Mouse (Mus musculus): ENCODE measurements around the gene Unc119b. TPM values are rescaled to one million over a fixed set of nuclear protein-coding genes. Genes with fewer than 3 reads are reported as not detected.

The Unc119b gene
- polyA plus RNA-seq, 1 experiment from 2014 or later = 38.0 TPM

Other genes with a start within 250 kb of the Unc119b start
- gene Oasl2, start 238.0 kb downstream of the Unc119b start, polyA plus RNA-seq (2015; fragmentation: Nextera tagmentation; extraction: Ambion mirVana) = 5.0 and 7.2 TPM in 2 replicates
- gene Oasl1, start 211.7 kb downstream of the Unc119b start, polyA plus RNA-seq (2015; fragmentation: Nextera tagmentation; extraction: Ambion mirVana) = 0.18 and 0.96 TPM in 2 replicates
- gene 2210016L21Rik, start 192.8 kb downstream of the Unc119b start, polyA plus RNA-seq (2015; fragmentation: Nextera tagmentation; extraction: Ambion mirVana) = 132 and 135 TPM in 2 replicates
- 0.10 TPM in 1 of 2 replicates, not detected in the other for gene Hnf1a, start 163.9 kb downstream of the Unc119b start, polyA plus RNA-seq (2015; fragmentation: Nextera tagmentation; extraction: Ambion mirVana)
- 43.9 and 46.1 TPM in 2 replicates for gene Sppl3, start 123.8 kb downstream of the Unc119b start, polyA plus RNA-seq (2015; fragmentation: Nextera tagmentation; extraction: Ambion mirVana)
- gene Gm10401, start 36.7 kb downstream of the Unc119b start, polyA plus RNA-seq (2015; fragmentation: Nextera tagmentation; extraction: Ambion mirVana) = 39.1 and 39.3 TPM in 2 replicates
- 21.6 and 23.1 TPM in 2 replicates for gene Acads, start 15.6 kb downstream of the Unc119b start, polyA plus RNA-seq (2015; fragmentation: Nextera tagmentation; extraction: Ambion mirVana)
- gene Mlec, start 23.2 kb upstream of the Unc119b start, polyA plus RNA-seq (2015; fragmentation: Nextera tagmentation; extraction: Ambion mirVana) = 30.6 and 33.6 TPM in 2 replicates
- gene Cabp1, start 59.4 kb upstream of the Unc119b start, polyA plus RNA-seq (2015; fragmentation: Nextera tagmentation; extraction: Ambion mirVana) = 11.2 and 14.2 TPM in 2 replicates
- 102 TPM in 2 replicates for gene Pop5, start 100.9 kb upstream of the Unc119b start, polyA plus RNA-seq (2015; fragmentation: Nextera tagmentation; extraction: Ambion mirVana)
- gene Rnf10, start 137.9 kb upstream of the Unc119b start, polyA plus RNA-seq (2015; fragmentation: Nextera tagmentation; extraction: Ambion mirVana) = 187 and 218 TPM in 2 replicates
- 57.3 and 59.3 TPM in 2 replicates for gene Coq5, start 144.7 kb upstream of the Unc119b start, polyA plus RNA-seq (2015; fragmentation: Nextera tagmentation; extraction: Ambion mirVana)
- 1,255 and 1,318 TPM in 2 replicates for gene Dynll1, start 166.0 kb upstream of the Unc119b start, polyA plus RNA-seq (2015; fragmentation: Nextera tagmentation; extraction: Ambion mirVana)
- 142 and 146 TPM in 2 replicates for gene Srsf9, start 192.2 kb upstream of the Unc119b start, polyA plus RNA-seq (2015; fragmentation: Nextera tagmentation; extraction: Ambion mirVana)
- gene Gatc, start 206.2 kb upstream of the Unc119b start, polyA plus RNA-seq (2015; fragmentation: Nextera tagmentation; extraction: Ambion mirVana) = 32.3 and 45.2 TPM in 2 replicates
- 51.0 and 53.7 TPM in 2 replicates for gene Triap1, start 206.2 kb upstream of the Unc119b start, polyA plus RNA-seq (2015; fragmentation: Nextera tagmentation; extraction: Ambion mirVana)
- 1,223 and 1,255 TPM in 2 replicates for gene Cox6a1, start 214.0 kb upstream of the Unc119b start, polyA plus RNA-seq (2015; fragmentation: Nextera tagmentation; extraction: Ambion mirVana)